Mouse (Mus musculus) megakaryocyte-erythroid progenitor cell, adult 5-6 weeks (primary cell): ENCODE results near the gene Rps6ka5. TPM values are rescaled to one million over a fixed set of nuclear protein-coding genes. Genes with fewer than 3 reads are reported as not detected.

Experiments used
- ATAC-seq: replicated peaks from 2 replicates; pipeline ENCODE4 v1.8.0; 2016; ENCODE audit warnings: mild to moderate bottlenecking, inconsistent platforms; ENCODE audit not compliant: severe bottlenecking, poor library complexity, low FRiP score, low TSS enrichment
- total RNA-seq, 2 experiments: library from RNA; stranded (forward) in 1 of 2; stranded (reverse) in 1 of 2; fragments of 200-1000, 215-1000 nt in 1 of 2; fragments of >200 nt in 1 of 2; fragmentation: Nextera tagmentation in 1 of 2; gene quantifications; 2 replicates each; pipeline ENCODE4 v1.2.3; 2014 to 2017

The Rps6ka5 gene
- total RNA-seq, 2 experiments from 2014 or later, result 11.5 to 20.8 TPM

- ATAC-seq, result no peak
These were observed 183.2 kb downstream of the Rps6ka5 start for GRCm38 (mm10) chr12:100543437-100544193.

- ATAC-seq, result no peak
These were observed 184.3 kb downstream of the Rps6ka5 start for GRCm38 (mm10) chr12:100542494-100542893.

GRCm38 (mm10) chr12:100542076-100542475 is 184.7 kb downstream of the Rps6ka5 start:
- ATAC-seq, result no peak

- ATAC-seq, result no peak
These were observed 187.5 kb downstream of the Rps6ka5 start for GRCm38 (mm10) chr12:100539158-100539714.

- ATAC-seq, result no peak
These were observed 188.2 kb downstream of the Rps6ka5 start for GRCm38 (mm10) chr12:100538445-100539157.

- no peak for ATAC-seq
These were observed 189.7 kb downstream of the Rps6ka5 start for GRCm38 (mm10) chr12:100537091-100537490.

- no peak for ATAC-seq
These were observed 191.8 kb downstream of the Rps6ka5 start for GRCm38 (mm10) chr12:100535028-100535427.

GRCm38 (mm10) chr12:100534028-100534427 is 192.8 kb downstream of the Rps6ka5 start:
- no peak for ATAC-seq

GRCm38 (mm10) chr12:100533209-100533608 is 193.6 kb downstream of the Rps6ka5 start:
- no peak for ATAC-seq

- ATAC-seq, result no peak
These were observed 195.0 kb downstream of the Rps6ka5 start for GRCm38 (mm10) chr12:100531740-100532139.

GRCm38 (mm10) chr12:100530871-100531270 is 195.9 kb downstream of the Rps6ka5 start:
- no peak for ATAC-seq

GRCm38 (mm10) chr12:100529651-100530050 is 197.1 kb downstream of the Rps6ka5 start:
- ATAC-seq, result no peak

- no peak for ATAC-seq
These were observed 197.6 kb downstream of the Rps6ka5 start for GRCm38 (mm10) chr12:100529172-100529571.

- ATAC-seq, result no peak
These were observed 198.5 kb downstream of the Rps6ka5 start for GRCm38 (mm10) chr12:100528246-100528645.

- peak; percentile 95 for ATAC-seq
These were observed 199.0 kb downstream of the Rps6ka5 start for GRCm38 (mm10) chr12:100527753-100528152.

GRCm38 (mm10) chr12:100527241-100527640 is 199.5 kb downstream of the Rps6ka5 start:
- ATAC-seq, result no peak

- ATAC-seq, result no peak
These were observed 200.8 kb downstream of the Rps6ka5 start for GRCm38 (mm10) chr12:100525939-100526338.

GRCm38 (mm10) chr12:100520794-100521186 is 206.0 kb downstream of the Rps6ka5 start, which contains the start of gene Ttc7b:
Gene Ttc7b (minus strand): TSS chr12:100520826.
- ATAC-seq, result peak; percentile 67

GRCm38 (mm10) chr12:100520077-100520793 is 206.5 kb downstream of the Rps6ka5 start:
- ATAC-seq, result 0 out of 2 replicates have a peak, but pooled peaks have one; percentile 12

GRCm38 (mm10) chr12:100519684-100520076 is 207.1 kb downstream of the Rps6ka5 start:
- ATAC-seq, result no peak
